Mouse (Mus musculus) liver, postnatal 0 days (tissue): ENCODE results near the gene 2310057N15Rik. TPM values are rescaled to one million over a fixed set of nuclear protein-coding genes. Genes with fewer than 3 reads are reported as not detected.
"Not testable (repeated sequence)": the region's sequence is repeated elsewhere in the genome, so short reads cannot be mapped to it uniquely, and the experiment has no call there.

Experiments
- ATAC-seq: fragments of 200-750 bp; cut with Nextera tagmentation; 2 replicates; pipeline ENCODE4 v1.8.0; 2017; ENCODE audit warnings: mild to moderate bottlenecking, moderate library complexity
- DNase-seq: peaks from one replicate; pipeline ENCODE4 v3.0.0-alpha.2; 2016
- H3K27ac ChIP-seq: fragments of 300-500 bp; sonication (generic); 2 replicates; pipeline ENCODE4 v1.5.1; 2014; ENCODE audit warnings: antibody characterized with exemption, moderate library complexity, mild to moderate bottlenecking, low read depth
- H3K27me3 ChIP-seq: fragments of 300-500 bp; sonication (generic); 2 replicates; pipeline ENCODE4 v1.6.1; 2014; ENCODE audit warnings: low read length, control low read depth, mixed read lengths; ENCODE audit not compliant: insufficient read depth
- H3K36me3 ChIP-seq: fragments of 300-500 bp; sonication (generic); replicated peaks from 2 replicates; pipeline ENCODE4 v1.6.1; 2014; ENCODE audit warnings: mild to moderate bottlenecking, control low read depth, low read length, moderate library complexity, mixed read lengths; ENCODE audit not compliant: insufficient read depth
- H3K4me1 ChIP-seq: fragments of 300-500 bp; sonication (generic); 2 replicates; pipeline ENCODE4 v1.6.1; 2014; ENCODE audit warnings: antibody characterized with exemption, mild to moderate bottlenecking, control low read depth; ENCODE audit not compliant: insufficient read depth
- H3K4me2 ChIP-seq: fragments of 300-500 bp; sonication (generic); 2 replicates; pipeline ENCODE4 v1.6.1; 2014; ENCODE audit warnings: low read depth, mild to moderate bottlenecking, low read length, moderate library complexity, mixed read lengths
- H3K4me3 ChIP-seq: fragments of 300-500 bp; sonication (generic); 2 replicates; pipeline ENCODE4 v1.5.1; 2014; ENCODE audit warnings: low read depth, low read length
- H3K9ac ChIP-seq: fragments of 300-500 bp; sonication (generic); replicated peaks from 2 replicates; pipeline ENCODE4 v1.6.1; 2014; ENCODE audit warnings: mild to moderate bottlenecking, moderate library complexity
- H3K9me3 ChIP-seq: fragments of 300-500 bp; sonication (generic); 2 replicates; pipeline ENCODE4 v1.6.1; 2016; ENCODE audit warnings: mild to moderate bottlenecking, control low read depth, low read length, mixed read lengths
- CTCF ChIP-seq: sonication (generic); IDR thresholded peaks from 2 replicates; pipeline ENCODE4 v1.5.1; 2016; ENCODE audit warnings: antibody characterized with exemption, low read depth
- EP300 ChIP-seq: IDR thresholded peaks from 2 replicates; pipeline ENCODE4 v1.6.1; 2016; ENCODE audit warnings: antibody characterized with exemption, low read depth, mild to moderate bottlenecking
- WGBS: fragments of 180-500 bp; shearing (Covaris S2); extraction: QIAGEN DNeasy Blood & Tissue Kit; methylation state at CpG from one replicate; pipeline ENCODE4 v1.1.7; 2014; ENCODE audit not compliant: insufficient replicate concordance; 5-methylcytosine and 5-hydroxymethylcytosine counted together
- polyA plus RNA-seq: library from polyadenylated mRNA; unstranded; fragments of >200 nt; fragmentation: Nextera tagmentation; extraction: Ambion mirVana; gene quantifications from 2 replicates; pipeline ENCODE4 v1.2.1, GENCODE M21; 2015

The 2310057N15Rik gene
- polyA plus RNA-seq, result not detected in 2 replicates

GRCm38 (mm10) chr16:88774106-88774505, at the start of gene 2310057N15Rik:
2310057N15Rik (minus strand) TSS chr16:88774206.
- Histone ChIP-seq H3K9ac (no peak within 1 kb of the TSS), H3K27me3 (no peaks in the 10 kb centered on the region), H3K9me3 (no peaks in the 10 kb centered on the region), H3K4me2 (no peak within 1 kb of the TSS), H3K36me3 (no peaks in the 10 kb centered on the region), H3K4me3 (no peak within 1 kb of the TSS), H3K4me1 (no peaks in the 10 kb centered on the region), H3K27ac (no peak within 1 kb of the TSS)
- ATAC-seq (no peak), DNase-seq (no peak)
- 74% methylated on average over 2 of the region's 2 CpGs for WGBS
- no peak for TF ChIP-seq EP300
- no peak for TF ChIP-seq CTCF

- H3K27me3 ChIP-seq, result no peaks in the 10 kb centered on the region
- H3K4me2 ChIP-seq, result no peak overlapping the region
- no peak for ATAC-seq
- DNase-seq, result no peak
- H3K4me1 ChIP-seq, result no peaks in the 10 kb centered on the region
- TF ChIP-seq CTCF (peak; percentile 63), EP300 (no peak)
- WGBS, result 72% methylated on average over 3 of the region's 3 CpGs
- no peak overlapping the region for H3K4me3 ChIP-seq
- no peak overlapping the region for H3K9ac ChIP-seq
- H3K36me3 ChIP-seq, result no peaks in the 10 kb centered on the region
- H3K27ac ChIP-seq, result no peak overlapping the region
- H3K9me3 ChIP-seq, result no peaks in the 10 kb centered on the region
Measured at GRCm38 (mm10) chr16:88823736-88824135, 49.7 kb upstream of the 2310057N15Rik start.

GRCm38 (mm10) chr16:88820066-88820465, 46.1 kb upstream of the 2310057N15Rik start, which contains the start of gene Krtap15:
Krtap15 (plus strand) TSS chr16:88820215.
- Histone ChIP-seq H3K36me3 (no peaks in the 10 kb centered on the region), H3K9me3 (no peaks in the 10 kb centered on the region), H3K4me1 (no peaks in the 10 kb centered on the region), H3K4me2 (no peak within 1 kb of the TSS), H3K27ac (no peak within 1 kb of the TSS), H3K4me3 (no peak within 1 kb of the TSS), H3K27me3 (no peaks in the 10 kb centered on the region), H3K9ac (no peak within 1 kb of the TSS)
- no peak for ATAC-seq
- DNase-seq, result no peak
- 60% methylated on average over 3 of the region's 3 CpGs for WGBS
- TF ChIP-seq CTCF (no peak), EP300 (no peak)

GRCm38 (mm10) chr16:88811827-88812226, 37.8 kb upstream of the 2310057N15Rik start, which contains the start of gene Gm20741:
Gm20741 (minus strand) TSS chr16:88812220.
- H3K27ac ChIP-seq, result no peak within 1 kb of the TSS
- no peak for DNase-seq
- H3K9ac ChIP-seq, result no peak within 1 kb of the TSS
- no peak for ATAC-seq
- H3K4me1 ChIP-seq, result no peaks in the 10 kb centered on the region
- H3K36me3 ChIP-seq, result no peaks in the 10 kb centered on the region
- H3K4me2 ChIP-seq, result no peak within 1 kb of the TSS
- no peak for TF ChIP-seq EP300
- no peak for TF ChIP-seq CTCF
- 68% methylated on average over 2 of the region's 2 CpGs for WGBS
- H3K9me3 ChIP-seq, result no peaks in the 10 kb centered on the region; the same call in 1 of the 2 replicates
- H3K4me3 ChIP-seq, result no peak within 1 kb of the TSS
- H3K27me3 ChIP-seq, result no peaks in the 10 kb centered on the region

GRCm38 (mm10) chr16:88786786-88787185, 12.8 kb upstream of the 2310057N15Rik start:
- ATAC-seq (no peak), DNase-seq (no peak)
- WGBS, result 65% methylated on average over 2 of the region's 2 CpGs
- TF ChIP-seq EP300 (no peak), CTCF (no peak)
- no peaks in the 10 kb centered on the region for H3K27me3 ChIP-seq
- H3K27ac ChIP-seq, result no peak overlapping the region
- H3K4me2 ChIP-seq, result no peak overlapping the region
- no peaks in the 10 kb centered on the region for H3K36me3 ChIP-seq
- no peaks in the 10 kb centered on the region for H3K9me3 ChIP-seq
- no peak overlapping the region for H3K9ac ChIP-seq
- H3K4me1 ChIP-seq, result no peaks in the 10 kb centered on the region
- no peak overlapping the region for H3K4me3 ChIP-seq

GRCm38 (mm10) chr16:88777596-88777995, 3.6 kb upstream of the 2310057N15Rik start, which contains the start of gene Gm5965:
Gm5965 (plus strand) TSS chr16:88777896.
- ATAC-seq (no peak), DNase-seq (no peak)
- TF ChIP-seq CTCF (no peak), EP300 (no peak)
- Histone ChIP-seq H3K36me3 (no peaks in the 10 kb centered on the region), H3K4me1 (no peaks in the 10 kb centered on the region), H3K4me3 (no peak within 1 kb of the TSS), H3K9me3 (no peaks in the 10 kb centered on the region), H3K4me2 (no peak within 1 kb of the TSS), H3K27ac (no peak within 1 kb of the TSS), H3K27me3 (no peaks in the 10 kb centered on the region), H3K9ac (no peak within 1 kb of the TSS)
- WGBS, result 80% methylated on average over 5 of the region's 6 CpGs

- not testable (repeated sequence) for H3K27me3 ChIP-seq, DNase-seq, H3K36me3 ChIP-seq, ATAC-seq, H3K4me3 ChIP-seq, H3K9me3 ChIP-seq, H3K27ac ChIP-seq, H3K4me1 ChIP-seq, H3K4me2 ChIP-seq, H3K9ac ChIP-seq
- 75% methylated on average over 3 of the region's 3 CpGs for WGBS
Measured at GRCm38 (mm10) chr16:88758547-88758946, 15.5 kb downstream of the 2310057N15Rik start, which contains the start of gene 2310034C09Rik. 2310034C09Rik (plus strand) TSS chr16:88758847.

GRCm38 (mm10) chr16:88751535-88751934, 22.5 kb downstream of the 2310057N15Rik start, which contains the start of gene Krtap13:
Krtap13 (minus strand) TSS chr16:88751635.
- ATAC-seq, H3K27me3 ChIP-seq, H3K4me2 ChIP-seq, DNase-seq, H3K36me3 ChIP-seq, H3K9ac ChIP-seq, H3K4me1 ChIP-seq, H3K9me3 ChIP-seq, H3K27ac ChIP-seq, H3K4me3 ChIP-seq: not testable (repeated sequence)
- WGBS, result 75% methylated on average over 3 of the region's 3 CpGs
